Mouse (Mus musculus): ENCODE results near the gene Cks2.

DNA sequence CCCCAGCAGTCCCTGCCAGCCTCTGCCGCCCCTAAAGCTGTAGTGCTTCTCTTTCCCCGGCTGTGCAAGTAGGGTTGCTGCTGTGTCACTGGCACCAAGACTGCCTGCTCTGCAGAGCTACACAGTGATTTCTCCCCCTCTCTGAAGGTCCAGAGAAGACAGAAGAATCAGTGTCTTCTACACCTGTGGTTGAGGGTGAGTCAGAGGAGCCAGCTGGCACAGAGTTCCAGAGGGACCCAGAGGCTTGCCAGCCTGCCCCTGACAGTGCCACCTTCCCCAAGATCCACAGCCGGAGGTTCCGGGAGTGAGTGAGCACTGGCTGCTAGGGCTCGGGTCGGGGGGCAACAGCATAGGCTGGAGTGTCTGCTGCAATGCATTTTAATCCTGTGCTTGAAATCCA, 33.7 kb downstream of the Cks2 start:
- no peak for TF ChIP-seq CTCF (IDR thresholded peaks at IDR 0.05; ENCODE audit: low read depth)
- no peak for TF ChIP-seq EP300 (optimal IDR thresholded peaks at IDR 0.05)

All from stomach, postnatal 0 days (tissue).